ENCODE assay signal across 9 mouse cellular contexts in genomic region chr8:88512094-88512794, GRCm38 (mm10). TPM values are rescaled to one million over a fixed set of nuclear protein-coding genes. Genes with fewer than 3 reads are reported as not detected.
DNase-seq lines count a peak whose midpoint lies in the region; ATAC-seq lines count a peak whose summit lies in the region.
"Had no signal": no experiment of that assay in that cellular context is flagged by ENCODE, and none has a peak within 500 bp of the region (broad histone marks: within the 10 kb centered on the region; RNA-seq: fewer than 3 reads in every experiment).

No protein-coding gene starts in this region.

- H3K27ac ChIP-seq in forebrain, embryonic 14.5 days (ENCODE audit: low read depth, low read length), result no peak overlapping the region; the same call in 1 of the 2 replicates
- peak overlapping the region; percentile 2; the same call in 1 of the 2 replicates for H3K27ac ChIP-seq in midbrain, embryonic 11.5 days (ENCODE audit: low read depth, low read length)
- no peak overlapping the region for H3K27ac ChIP-seq in liver, embryonic 11.5 days (ENCODE audit: low read depth, low read length)

- peak; percentile 62; the same call in 1 of the 2 replicates for ATAC-seq in forebrain, embryonic 14.5 days
- ATAC-seq in midbrain, embryonic 11.5 days (ENCODE audit: low FRiP score), result peak; percentile 75
- ATAC-seq in liver, embryonic 11.5 days (replicated peaks; ENCODE audit: low FRiP score), result no peak

- no peak overlapping the region for H3K4me3 ChIP-seq in forebrain, embryonic 14.5 days (ENCODE audit: low read depth, low read length)
- H3K4me3 ChIP-seq in midbrain, embryonic 11.5 days (ENCODE audit: low read depth, low read length), result no peak overlapping the region
- H3K4me3 ChIP-seq in liver, embryonic 11.5 days (ENCODE audit: low read depth, low read length), result no peak overlapping the region

- H3K9me3 ChIP-seq in forebrain, embryonic 14.5 days (replicated peaks; ENCODE audit: control insufficient read depth, low read length), result no peaks in the 10 kb centered on the region
- H3K9me3 ChIP-seq in midbrain, embryonic 11.5 days (ENCODE audit: control insufficient read depth, low read length), result no peaks in the 10 kb centered on the region
- no peaks in the 10 kb centered on the region; the same call in 1 of the 2 replicates for H3K9me3 ChIP-seq in liver, embryonic 11.5 days (ENCODE audit: control insufficient read depth, low read length)

- H3K9ac ChIP-seq in forebrain, embryonic 14.5 days (ENCODE audit: low read length), result no peak overlapping the region
- H3K9ac ChIP-seq in midbrain, embryonic 11.5 days (ENCODE audit: low read length), result 0 out of 2 replicates have a peak overlapping the region, but pooled peaks have one; percentile 24
- H3K9ac ChIP-seq in liver, embryonic 11.5 days (ENCODE audit: low read depth, low read length), result no peak overlapping the region

- WGBS in forebrain, embryonic 14.5 days, result 1% methylated on average over 15 of the region's 15 CpGs
- WGBS in midbrain, embryonic 11.5 days, result 3% methylated on average over 15 of the region's 15 CpGs
- WGBS in liver, embryonic 11.5 days, result 13% methylated on average over 15 of the region's 15 CpGs

- no peaks in the 10 kb centered on the region for H3K27me3 ChIP-seq in forebrain, embryonic 14.5 days (replicated peaks; ENCODE audit: control insufficient read depth, insufficient read depth, low read length)
- no peaks in the 10 kb centered on the region for H3K27me3 ChIP-seq in midbrain, embryonic 11.5 days (ENCODE audit: control insufficient read depth, insufficient read depth, low read length)
- H3K27me3 ChIP-seq in liver, embryonic 11.5 days (replicated peaks; ENCODE audit: control insufficient read depth, insufficient read depth, low read length), result peaks cover 23% of the 10 kb centered on the region

- DNase-seq in Muller cell, postnatal 12 days (ENCODE audit: inconsistent ontology term), result peak; percentile 20
- DNase-seq in cerebellum, adult 9-10 months, result peak; percentile 61
- peak; percentile 67 for DNase-seq in forebrain, embryonic 14.5 days (ENCODE audit: low spot score)
- DNase-seq in midbrain, embryonic 11.5 days (ENCODE audit: low spot score, missing footprints), result peak; percentile 91
- no peak for DNase-seq in kidney, postnatal 14 days
- no peak for DNase-seq in adrenal gland, postnatal 14 days
- no peak for DNase-seq in liver, embryonic 11.5 days (ENCODE audit: low spot score)
- no peak for DNase-seq in heart, adult 18-20 months

- peak overlapping the region; percentile 15; the same call in 1 of the 2 replicates for H3K4me2 ChIP-seq in forebrain, embryonic 14.5 days (ENCODE audit: low read length)
- peak overlapping the region; percentile 6 for H3K4me2 ChIP-seq in midbrain, embryonic 11.5 days
- H3K4me2 ChIP-seq in liver, embryonic 11.5 days, result no peak overlapping the region

- H3K4me1 ChIP-seq in forebrain, embryonic 14.5 days (ENCODE audit: control insufficient read depth, insufficient read depth, low read length), result 0 out of 2 replicates have a peak, but pooled peaks cover 4% of the 10 kb centered on the region
- peaks cover 7% of the 10 kb centered on the region; the same call in 1 of the 2 replicates for H3K4me1 ChIP-seq in midbrain, embryonic 11.5 days (ENCODE audit: control insufficient read depth, insufficient read depth, low read length)
- H3K4me1 ChIP-seq in liver, embryonic 11.5 days (replicated peaks; ENCODE audit: control insufficient read depth, insufficient read depth, low read length), result no peaks in the 10 kb centered on the region

- no peaks in the 10 kb centered on the region for H3K36me3 ChIP-seq in forebrain, embryonic 14.5 days (ENCODE audit: control insufficient read depth, insufficient read depth, low read length)
- no peaks in the 10 kb centered on the region for H3K36me3 ChIP-seq in midbrain, embryonic 11.5 days (ENCODE audit: control insufficient read depth, insufficient read depth, low read length)
- H3K36me3 ChIP-seq in liver, embryonic 11.5 days (ENCODE audit: control insufficient read depth, insufficient read depth, low read length), result no peaks in the 10 kb centered on the region

RNA-seq across cellular contexts. Expression of gene Nkd1, which starts 8.9 kb away (rescaled TPM):
- polyA plus RNA-seq in forebrain, embryonic 14.5 days (2014; fragmentation: Nextera tagmentation; extraction: Ambion mirVana), result 35.2 and 40.0 TPM in 2 replicates
- 50.5 and 61.1 TPM in 2 replicates for polyA plus RNA-seq in midbrain, embryonic 11.5 days (2014; fragmentation: Nextera tagmentation; extraction: Ambion mirVana)
- total RNA-seq in adrenal gland, postnatal 14 days (2021), result 40.7 and 46.1 TPM in 2 replicates
- 9.5 and 12.7 TPM in 2 replicates for polyA plus RNA-seq in liver, embryonic 11.5 days (2014; fragmentation: Nextera tagmentation; extraction: Ambion mirVana)
- 1 to 10 TPM; 2.4 to 2.8 TPM for total RNA-seq in heart, adult 18-20 months (2021)
- total RNA-seq: monocyte, adult 5-6 weeks had no signal

Comparison
In these comparisons a context has a peak if more than half of its experiments do, and no peak if none do; other contexts are left out.
1. DNase-seq: peak in Muller cell, postnatal 12 days (single experiment), cerebellum, adult 9-10 months (single experiment), forebrain, embryonic 14.5 days (single experiment) and midbrain, embryonic 11.5 days (single experiment); none in kidney, postnatal 14 days (single experiment), adrenal gland, postnatal 14 days (single experiment), liver, embryonic 11.5 days (single experiment) and heart, adult 18-20 months (0 of 2).